Mouse (Mus musculus): ENCODE results near the gene Adam19.

DNA sequence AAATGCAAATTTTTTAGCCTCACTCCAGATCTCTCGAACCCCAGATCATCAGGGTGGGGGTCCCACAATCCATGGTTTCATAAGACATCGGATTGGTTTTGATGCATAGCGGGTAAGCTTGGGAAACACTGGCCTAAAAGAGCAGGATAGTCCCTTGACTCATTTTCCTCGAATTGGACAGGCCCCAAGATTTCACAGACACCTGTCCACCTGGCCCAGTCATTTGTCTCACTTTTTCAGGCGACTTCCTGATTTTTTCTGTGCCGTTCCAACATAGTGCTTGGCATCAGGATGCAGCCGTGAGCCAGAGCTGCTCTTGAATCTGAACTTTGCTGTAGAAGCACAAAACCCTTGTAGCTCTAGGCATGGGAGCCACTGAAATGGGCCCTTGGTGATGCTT is 58.4 kb downstream of the Adam19 start:
- TF ChIP-seq CTCF (conservative IDR thresholded peaks at IDR 0.05 in 1 of 2, IDR thresholded peaks at IDR 0.05 in 1 of 2; ENCODE audit: low read depth in 2 of 2, low read length in 2 of 2) = no peak
- TF ChIP-seq RAD21 (IDR thresholded peaks at IDR 0.05; ENCODE audit: low read depth, low read length) = no peak
- TF ChIP-seq ZNF384 (IDR thresholded peaks at IDR 0.05; ENCODE audit: low read depth, low read length) = no peak
- TF ChIP-seq ELF1 (IDR thresholded peaks at IDR 0.05; ENCODE audit: low read depth, low read length) = no peak
- TF ChIP-seq NELFE (IDR thresholded peaks at IDR 0.05; ENCODE audit: low read depth, low read length) = no peak
- TF ChIP-seq ZMIZ1 (IDR thresholded peaks at IDR 0.05; ENCODE audit: low read depth, low read length) = no peak
- no peak for TF ChIP-seq POLR2A (IDR thresholded peaks at IDR 0.05; ENCODE audit: low read depth, low read length)
- no peak for TF ChIP-seq USF1 (IDR thresholded peaks at IDR 0.05; ENCODE audit: low read depth, low read length)
- no peak for TF ChIP-seq GABPA (IDR thresholded peaks at IDR 0.05; ENCODE audit: insufficient replicate concordance, low read depth, low read length)
- no peak for TF ChIP-seq RCOR1 (conservative IDR thresholded peaks at IDR 0.05; ENCODE audit: low read depth, low read length)
- TF ChIP-seq POLR2AphosphoS2 (IDR thresholded peaks at IDR 0.05; ENCODE audit: low read depth, low read length) = no peak
- no peak for TF ChIP-seq KAT2A (IDR thresholded peaks at IDR 0.05; ENCODE audit: insufficient replicate concordance, low read length)
- TF ChIP-seq SMC3 (IDR thresholded peaks at IDR 0.05; ENCODE audit: low read depth, low read length) = no peak
